Mouse (Mus musculus) layer of hippocampus, adult 9-11 months (tissue): ENCODE results near the gene Poglut1.
"Not testable (repeated sequence)": the region's sequence is repeated elsewhere in the genome, so short reads cannot be mapped to it uniquely, and the experiment has no call there.

ENCODE experiments used
- DNase-seq: peaks from one replicate; pipeline ENCODE4 v3.0.0; 2022

The Poglut1 gene

DNA sequence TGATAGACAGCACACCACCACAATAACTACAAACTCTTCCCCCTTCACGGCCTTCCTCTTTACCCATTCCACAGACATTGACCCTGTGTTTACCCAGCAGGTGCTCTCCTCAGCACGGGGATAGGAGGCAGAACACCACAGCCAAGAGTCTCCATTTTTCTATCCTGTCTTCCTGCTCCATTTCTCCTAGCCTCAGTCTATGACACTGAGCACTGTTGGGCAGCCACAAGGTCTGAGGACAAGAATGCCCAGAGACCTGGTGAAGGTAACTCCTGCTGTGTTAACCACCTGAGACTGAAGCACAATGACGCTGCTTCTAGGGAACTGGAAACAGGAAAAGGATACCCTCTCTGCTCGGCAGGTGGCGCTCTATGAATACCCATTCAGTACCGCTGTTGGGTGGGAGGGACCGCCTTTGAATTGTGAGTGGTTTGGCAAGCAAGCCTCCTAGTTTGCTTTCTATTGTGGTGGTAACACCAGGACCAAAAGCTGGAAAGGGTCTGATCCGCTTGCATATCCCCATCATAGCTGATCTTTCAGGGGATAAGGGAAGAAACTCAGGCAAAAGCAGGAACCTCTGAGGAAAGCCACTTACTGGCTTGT lies 13.4 kb downstream of the Poglut1 start:
- DNase-seq, result peak; percentile 75

DNA sequence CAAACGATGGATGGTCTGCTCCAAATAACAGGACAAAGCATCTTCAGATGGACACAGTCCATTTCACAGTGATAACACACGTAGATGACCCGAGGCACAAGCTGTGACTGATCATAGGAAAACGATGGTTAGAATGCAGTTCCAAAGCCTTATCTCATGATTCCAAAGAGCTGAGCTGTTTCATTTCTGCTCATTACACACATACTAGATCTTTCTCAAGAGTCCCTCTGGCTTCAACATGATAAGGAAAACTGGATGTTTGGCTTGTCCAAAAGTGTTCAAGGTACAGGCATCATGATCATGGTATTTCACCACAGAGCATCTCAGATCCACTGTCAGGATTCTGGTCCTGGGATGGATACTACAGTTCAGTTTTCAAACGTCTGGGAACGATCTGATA lies 23.8 kb downstream of the Poglut1 start:
- DNase-seq, result no peak

DNA sequence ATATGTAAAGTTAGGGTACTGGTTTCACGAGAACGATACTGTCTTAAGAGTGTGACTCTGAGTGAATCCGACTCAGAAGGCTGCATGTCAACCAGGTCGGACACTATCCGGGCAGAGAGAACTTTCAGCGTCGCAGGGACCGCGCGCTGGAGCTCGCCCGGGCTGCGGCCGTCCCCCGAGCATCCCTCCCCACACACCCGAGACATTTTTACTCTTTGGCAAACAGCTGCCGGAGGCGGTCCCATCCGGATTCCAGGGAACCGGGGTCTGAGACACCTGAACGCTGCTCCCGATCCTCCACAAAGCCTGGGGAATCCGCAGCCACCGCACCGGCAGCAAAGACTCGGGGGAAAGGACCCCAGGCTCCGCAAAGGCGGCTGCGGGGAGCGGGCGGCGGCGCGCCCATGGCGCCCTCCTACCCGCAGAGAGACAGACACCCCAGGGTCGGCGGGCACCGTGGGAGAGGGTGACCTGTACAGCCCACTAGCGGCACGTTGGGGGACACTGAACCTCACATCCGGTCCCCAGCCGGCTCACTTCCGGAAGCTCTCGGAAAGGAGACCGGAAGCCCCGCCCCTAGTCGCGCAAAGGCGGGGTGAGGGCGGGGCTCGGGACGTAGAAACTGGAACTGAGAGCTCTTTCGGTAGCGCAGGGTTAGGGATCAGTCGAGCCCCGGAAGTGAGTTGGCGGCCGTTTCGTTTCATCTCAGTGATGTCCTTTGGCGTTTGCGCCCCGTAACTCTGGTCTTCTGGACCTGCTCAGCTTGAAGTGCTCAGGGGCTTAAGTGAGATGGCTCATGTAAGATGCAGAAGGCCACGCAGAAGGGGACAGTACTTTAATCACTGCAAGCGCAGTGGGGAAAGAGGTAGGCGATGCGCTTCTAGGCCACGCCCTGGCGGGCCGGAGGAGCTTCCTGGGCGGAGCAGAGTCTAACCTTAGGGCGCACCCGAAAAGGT lies 27.7 kb downstream of the Poglut1 start, which contains the start of gene Timmdc1:
Timmdc1 (minus strand) TSS at position 535 of the 956 bp plus-strand sequence.
- DNase-seq, result peak; percentile 97

DNA sequence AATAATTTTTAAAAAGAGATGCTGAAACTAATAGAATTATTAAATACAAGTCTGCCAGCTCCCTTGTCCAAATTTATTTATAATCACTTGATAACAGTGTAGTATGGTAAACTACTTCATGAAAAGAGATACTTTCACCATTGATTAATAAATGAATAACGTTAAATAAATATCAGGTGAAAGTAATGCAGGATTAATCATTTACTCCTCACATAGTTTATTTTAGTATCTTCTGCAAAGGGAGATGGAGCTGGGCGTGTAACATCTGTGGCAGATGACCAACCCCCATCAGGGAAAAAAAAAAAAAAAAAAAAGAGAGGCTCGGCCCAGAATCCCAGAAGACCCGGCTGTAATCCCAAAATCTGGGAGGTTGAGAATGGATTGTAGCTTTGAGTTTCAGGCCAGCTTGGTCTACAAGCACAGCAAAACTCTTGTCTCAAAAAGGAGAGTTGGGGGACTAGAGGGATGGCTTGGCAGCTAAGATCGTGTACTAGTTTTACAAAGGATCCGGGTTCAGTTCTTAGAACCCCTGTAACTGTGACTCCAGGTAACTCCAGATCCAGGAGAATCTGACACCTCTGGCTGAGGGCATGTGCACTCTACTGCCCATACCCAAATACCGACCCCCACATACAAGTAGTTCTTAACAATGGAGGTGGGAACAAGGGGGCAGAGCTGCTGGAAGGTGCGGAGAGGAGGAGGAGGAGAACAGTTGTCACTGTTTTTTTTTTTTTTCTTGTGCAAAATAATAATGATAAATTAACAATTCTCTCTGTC lies 28.7 kb downstream of the Poglut1 start:
- no peak for DNase-seq

DNA sequence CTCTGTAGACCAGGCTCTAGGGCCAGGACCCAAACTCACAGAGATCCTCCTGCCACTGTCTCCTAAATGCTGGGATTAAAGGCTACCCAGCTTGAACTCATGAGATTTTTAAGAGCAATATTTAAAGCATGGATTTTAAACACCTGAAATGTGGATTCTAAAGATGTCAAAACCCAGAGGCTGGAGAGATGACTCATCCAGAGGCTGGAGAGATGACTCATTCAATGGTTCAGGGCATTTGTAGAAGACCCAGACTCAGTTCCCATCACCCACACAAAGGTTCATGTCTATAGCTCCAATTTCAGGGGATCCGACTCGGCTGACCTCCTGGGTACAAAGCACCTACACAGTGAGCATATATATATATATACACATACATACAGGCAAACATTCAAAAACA lies 30.9 kb downstream of the Poglut1 start:
- DNase-seq, result no peak

DNA sequence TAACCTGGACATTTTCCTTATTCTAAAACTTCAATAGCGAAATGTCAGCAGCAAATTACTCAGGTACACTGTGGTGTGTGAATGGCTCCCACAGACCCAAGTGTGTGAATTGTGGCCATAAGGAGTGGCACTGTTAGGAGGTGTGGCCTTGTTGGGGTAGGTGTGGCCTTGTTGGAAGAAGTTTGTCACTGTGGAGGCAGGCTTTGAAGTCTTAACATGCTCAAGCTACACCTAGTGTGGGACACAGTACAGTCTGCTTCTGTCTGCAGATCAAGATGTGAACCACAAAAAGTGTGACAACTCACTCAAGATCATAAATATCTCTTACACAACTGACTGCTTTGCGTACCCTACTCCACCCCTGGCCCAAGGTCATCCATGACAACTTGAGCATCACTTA lies 39.2 kb downstream of the Poglut1 start:
- DNase-seq, result no peak

DNA sequence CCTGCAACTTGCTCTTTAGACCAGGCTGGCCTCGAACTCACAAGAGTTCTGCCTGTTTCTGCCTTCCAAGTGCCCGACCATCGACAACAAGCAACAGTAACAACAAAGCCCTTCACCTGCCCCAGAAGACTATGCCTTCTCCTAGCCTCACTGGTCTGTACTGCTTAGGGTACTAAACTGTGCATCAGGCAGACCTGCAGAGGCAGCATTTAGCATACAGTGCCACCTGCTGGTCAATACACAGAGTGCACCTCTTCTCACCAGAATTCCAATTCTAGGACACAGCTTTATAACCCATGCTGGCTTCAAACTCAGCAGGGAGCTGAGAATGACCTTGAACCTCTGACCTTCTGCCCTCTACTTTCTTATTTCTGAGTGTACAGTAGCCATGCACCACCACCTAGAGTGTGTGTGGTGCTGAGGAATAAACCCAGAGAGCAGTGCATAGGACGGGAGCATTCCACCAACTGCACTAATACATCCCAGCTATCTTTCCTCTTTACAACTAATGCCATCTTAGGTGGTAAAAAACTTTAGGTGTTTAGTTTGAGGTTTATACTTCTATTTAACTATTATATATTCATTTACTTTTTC lies 43.9 kb downstream of the Poglut1 start:
- DNase-seq, result peak; percentile 32

DNA sequence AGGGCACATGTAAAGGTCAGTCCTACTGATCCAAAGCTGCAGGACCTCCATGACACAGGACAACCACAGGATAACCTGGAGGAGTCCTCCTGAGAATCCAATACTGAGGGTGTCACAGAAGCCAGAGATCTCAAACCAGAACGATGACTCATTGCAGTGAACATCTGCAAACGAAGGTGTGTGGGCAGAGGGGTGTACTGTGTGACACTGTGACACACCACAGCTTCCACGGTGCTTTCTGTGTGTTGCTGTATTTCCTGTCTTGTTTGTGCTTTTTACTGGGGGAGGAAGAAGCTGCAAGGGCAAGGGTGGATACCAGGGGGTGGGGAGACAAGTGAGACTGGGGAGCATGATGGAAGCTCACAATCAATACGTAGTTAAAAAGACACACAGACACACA lies 46.5 kb downstream of the Poglut1 start:
- DNase-seq, result no peak

DNA sequence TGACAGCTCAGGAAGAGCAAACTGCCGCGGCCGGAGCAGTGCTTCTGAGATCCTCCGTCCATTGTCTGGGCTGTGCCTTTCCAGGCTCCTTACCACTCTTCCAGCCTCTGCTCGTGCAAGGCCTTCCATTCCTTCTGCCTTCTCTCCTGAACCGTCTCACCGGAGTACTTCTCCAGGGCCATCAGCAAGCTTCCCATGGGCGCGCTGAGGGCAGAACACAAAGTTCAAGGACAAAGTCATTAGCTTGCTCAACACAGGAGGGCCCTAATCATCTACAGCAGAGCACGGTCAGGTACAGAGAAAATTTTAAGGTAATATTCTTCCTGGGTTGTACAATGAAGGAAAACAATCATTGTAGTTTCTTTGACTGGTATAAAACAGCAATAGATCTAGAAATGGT lies 47.6 kb downstream of the Poglut1 start:
- no peak for DNase-seq

DNA sequence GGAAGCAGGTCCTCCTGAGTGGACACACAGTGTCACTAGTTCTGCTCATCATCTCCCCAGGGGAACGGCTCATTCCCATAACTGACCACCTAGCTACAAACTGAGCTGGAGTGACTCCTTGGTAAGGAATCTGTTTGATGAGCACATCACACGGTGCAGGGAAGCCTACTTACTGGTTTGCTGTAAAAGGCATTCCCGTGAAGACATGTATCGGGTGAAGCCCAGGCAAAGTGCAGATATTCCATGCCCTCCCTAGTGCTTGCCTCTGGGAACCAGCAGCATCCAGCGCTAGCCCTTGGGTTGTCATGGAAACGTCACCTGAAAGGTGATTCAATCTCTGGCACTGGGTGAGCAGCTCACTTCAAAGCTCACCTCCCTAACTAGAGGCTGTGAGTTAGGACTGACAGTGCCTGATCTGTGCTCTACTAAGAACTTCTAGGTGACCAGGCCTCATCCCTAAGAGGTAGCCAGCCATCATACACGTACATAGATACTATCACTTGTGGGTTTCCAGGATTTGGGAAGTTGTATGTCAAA lies 53.4 kb downstream of the Poglut1 start:
- DNase-seq, result no peak

DNA sequence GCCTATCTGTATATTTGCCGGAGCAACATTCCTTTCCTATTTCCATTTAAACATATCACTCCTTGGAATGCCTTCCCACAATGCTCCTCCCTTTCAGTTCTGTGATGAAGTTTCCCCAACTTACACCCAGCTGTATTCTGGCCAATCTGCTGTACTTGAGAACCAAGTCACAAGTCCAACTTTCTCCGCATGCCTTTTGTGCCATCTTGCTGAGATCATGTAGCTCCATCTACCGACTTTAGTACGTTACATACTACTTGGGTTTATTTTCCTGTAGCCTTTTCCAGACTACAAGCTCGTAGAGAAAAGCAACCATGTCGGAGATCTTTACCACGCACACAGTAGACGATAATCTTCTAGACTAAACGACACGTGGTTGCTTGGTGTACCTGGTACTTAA lies 56.2 kb downstream of the Poglut1 start:
- DNase-seq, result no peak

DNA sequence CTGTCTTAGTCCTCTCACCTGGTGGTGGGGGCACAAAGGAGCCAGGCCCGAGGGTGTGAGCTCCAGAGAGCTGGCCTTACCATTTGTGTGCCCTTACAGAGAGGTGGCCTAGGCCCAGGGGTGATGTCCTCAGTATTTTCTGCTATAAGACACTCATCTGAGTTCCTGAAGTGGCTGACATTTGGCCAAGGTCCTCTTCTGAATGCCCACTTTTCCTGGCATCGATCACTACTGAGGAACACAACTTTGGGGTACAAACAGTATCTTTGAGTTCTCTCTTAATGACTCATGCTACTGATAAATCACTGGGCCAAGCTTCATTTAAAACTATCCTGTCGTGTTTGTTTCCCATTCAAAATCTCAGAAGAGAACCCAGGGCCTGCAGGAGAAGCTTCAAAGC lies 57.5 kb downstream of the Poglut1 start:
- DNase-seq, result no peak

DNA sequence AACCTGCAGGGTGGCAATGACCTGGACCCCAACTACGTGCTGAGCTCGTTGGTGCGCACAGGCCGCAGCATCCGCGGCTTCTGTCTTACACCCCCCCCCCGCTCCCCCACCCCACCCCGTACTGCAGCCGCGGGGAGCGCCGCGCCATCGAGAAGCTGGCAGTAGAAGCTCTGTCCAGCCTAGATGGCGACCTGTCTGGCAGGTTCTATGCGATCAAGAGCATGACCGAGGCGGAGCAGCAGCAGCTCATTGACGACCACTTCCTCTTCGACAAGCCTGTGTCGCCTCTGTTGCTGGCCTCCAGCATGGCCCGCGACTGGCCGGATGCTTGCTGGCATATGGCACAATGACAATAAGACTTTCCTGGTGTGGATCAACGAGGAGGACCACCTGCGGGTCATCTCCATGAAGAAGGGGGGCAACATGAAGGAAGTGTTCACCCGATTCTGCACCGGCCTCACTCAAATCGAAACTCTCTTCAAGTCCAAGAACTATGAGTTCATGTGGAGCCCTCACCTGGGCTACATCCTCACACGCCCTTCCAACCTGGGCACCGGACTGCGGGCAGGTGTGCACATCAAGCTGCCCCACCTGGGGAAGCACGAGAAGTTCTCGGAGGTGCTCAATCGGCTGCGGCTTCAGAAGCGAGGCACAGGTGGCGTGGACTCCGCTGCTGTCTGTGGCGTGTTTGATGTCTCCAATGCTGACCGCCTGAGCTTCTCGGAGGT lies 66.3 kb downstream of the Poglut1 start:
- DNase-seq, result no peak

DNA sequence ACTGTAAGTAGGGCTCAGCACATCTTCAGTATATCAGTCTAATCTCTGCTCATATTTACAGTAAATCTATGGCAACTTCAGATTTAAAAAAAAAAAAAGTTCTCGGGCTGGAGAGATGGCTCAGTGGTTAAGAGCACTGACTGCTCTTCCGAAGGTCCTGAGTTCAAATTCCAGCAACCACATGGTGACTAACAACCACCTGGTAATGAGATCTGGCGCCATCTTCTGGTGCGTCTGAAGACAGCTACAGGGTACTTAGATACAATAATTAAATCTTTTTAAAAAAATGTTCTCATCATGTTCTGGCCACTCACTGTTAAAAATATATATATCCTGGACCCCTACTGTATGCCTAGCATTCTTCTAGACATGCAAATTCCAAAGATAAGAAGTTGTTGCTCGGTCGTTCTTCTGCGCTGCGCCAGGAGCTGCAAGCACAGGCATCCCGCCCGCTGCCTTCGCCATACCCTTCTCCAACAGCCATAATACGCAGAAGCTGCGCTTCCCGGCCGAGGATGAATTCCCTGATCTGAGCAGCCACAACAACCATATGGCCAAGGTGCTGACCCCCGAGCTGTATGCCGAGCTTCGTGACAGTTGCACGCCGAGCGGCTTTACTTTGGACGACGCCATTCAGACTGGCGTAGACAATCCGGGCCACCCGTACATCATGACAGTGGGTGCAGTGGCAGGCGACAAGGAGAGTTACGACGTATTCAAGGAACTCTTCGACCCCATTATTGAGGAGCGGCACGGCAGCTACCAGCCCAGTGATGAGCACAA lies 67.1 kb downstream of the Poglut1 start:
- DNase-seq, result no peak

DNA sequence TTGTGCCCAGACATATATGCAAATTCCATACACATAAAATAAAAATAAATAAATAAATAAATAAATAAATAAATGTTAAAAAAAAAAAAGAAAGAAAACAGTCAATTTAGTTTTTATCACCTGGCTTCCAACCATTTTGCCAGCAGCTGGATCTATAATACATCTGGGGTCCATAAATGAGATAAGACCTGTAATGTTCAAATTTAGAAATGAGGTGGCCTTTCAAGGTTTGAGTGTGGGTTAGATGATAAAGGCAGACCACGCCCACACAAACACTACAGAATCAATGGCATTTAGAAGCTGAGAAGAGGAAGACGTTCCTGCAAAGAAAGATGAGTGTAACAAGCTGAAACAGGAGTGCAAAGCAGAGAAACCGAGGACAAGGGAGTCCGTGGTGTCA lies 68.7 kb downstream of the Poglut1 start:
- no peak for DNase-seq

DNA sequence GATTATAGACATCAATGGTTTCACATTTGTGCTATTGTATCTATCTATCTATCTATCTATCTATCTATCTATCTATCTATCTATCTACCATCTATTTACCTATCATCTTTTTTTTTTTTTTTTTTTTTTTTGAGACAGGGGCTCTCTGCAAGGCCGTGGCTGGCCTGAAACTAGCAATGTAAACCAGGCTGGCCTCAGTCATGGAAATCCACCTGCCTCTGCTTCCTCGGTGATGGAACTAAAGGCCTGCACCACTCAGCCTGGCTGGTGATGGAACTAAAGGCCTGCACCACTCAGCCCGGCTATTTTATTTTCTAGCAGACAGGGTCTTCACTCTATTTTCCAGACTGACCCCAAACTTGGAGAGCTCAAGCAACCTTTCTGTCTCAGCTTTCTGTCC lies 71.8 kb downstream of the Poglut1 start:
- no peak for DNase-seq

DNA sequence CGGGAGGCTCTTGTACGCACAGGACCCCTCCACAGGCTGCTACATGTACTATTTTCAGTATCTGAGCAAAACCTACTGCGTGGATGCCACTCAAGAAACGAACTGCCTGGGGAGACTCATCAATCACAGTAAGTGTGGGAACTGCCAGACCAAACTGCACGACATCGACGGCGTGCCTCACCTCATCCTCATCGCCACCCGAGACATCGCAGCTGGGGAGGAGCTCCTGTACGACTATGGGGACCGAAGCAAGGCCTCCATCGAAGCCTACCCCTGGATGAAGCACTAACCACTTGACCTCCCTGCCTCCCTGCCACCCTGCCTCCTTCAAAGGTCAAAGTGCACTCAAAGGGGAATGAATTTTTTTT lies 72.8 kb downstream of the Poglut1 start:
- DNase-seq, result not testable (repeated sequence)

DNA sequence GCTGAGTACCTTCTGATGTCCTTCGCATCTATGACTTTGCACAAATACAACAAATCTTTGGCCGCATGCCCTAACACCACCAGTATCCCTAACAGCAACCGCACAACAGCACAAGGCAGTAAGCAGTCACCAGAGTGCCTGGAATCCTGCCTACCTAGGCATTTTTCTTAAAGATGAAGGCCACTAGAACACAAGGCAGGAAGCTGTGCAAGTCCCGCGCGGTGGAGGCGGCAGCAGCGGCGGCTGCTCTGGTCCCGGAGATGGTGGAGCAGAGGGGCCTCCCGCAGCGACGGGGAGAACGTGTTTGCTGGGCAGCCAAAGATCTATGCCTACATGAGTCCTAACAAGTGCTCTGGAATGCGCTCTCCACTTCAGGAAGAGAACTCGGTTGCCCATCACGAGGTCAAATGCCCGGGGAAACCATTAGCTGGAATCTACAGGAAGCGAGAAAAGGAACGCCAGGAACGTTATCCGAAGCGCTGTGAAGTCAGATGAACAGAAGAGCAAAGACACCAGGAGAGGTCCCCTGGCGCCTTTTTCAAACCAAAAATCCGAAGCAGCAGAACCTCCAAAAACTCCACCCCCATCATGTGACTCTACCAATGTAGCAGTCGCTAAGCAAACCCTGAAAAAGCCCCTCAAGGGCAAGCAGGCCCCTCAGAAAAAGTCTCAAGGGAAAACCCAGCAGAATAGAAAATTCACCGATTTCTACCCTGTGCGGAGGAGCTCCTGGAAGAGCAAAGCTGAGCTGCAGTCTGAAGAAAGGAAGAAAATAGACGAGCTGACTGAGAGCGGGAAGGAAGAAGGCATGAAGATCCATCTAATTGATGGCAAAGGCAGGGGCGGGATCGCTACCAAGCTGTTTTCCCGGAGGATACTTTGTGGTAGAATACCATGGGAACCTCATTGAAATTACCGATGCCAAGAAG lies 73.5 kb downstream of the Poglut1 start:
- peak; percentile 25 for DNase-seq

DNA sequence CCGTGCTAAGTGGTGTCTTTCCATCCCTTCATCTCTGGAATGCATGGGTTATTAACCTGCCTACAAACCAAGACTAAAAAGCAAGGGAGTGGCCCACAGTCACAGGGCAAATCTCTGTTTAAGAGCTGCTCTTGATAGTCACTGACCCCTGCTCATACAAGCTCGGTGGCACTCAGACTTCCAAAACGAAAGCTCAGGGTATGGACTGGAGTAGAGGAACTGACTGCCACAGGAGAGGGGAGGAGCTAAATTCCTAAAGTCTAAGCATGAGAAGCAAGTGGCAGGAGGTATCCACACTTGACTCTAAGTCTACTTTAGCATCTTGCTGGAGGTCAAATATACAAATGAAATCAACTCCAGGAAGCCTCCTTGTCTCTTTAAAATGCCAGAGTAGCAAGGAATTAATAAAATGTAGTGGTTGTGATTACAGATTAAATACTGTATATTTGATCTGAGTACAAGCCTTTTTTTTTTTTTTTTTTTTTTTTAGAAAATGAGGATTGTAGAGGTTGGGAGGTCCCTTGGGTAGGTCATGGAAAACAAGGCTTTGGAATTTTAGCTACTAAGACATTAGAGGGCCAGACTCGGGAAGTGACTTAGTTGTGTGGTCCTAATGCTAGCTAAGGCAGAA lies 74.3 kb downstream of the Poglut1 start:
- DNase-seq, result no peak
